Mouse (Mus musculus): ENCODE results near the gene Lrrc25. TPM values are rescaled to one million over a fixed set of nuclear protein-coding genes. Genes with fewer than 3 reads are reported as not detected.

Gene Lrrc25
- polyA plus RNA-seq, 1 experiment from 2014 or later = 1.1 TPM

Other genes starting within 250 kb of the Lrrc25 start
- gene Comp, start 242.6 kb upstream of the Lrrc25 start, polyA plus RNA-seq (2015; fragmentation: Nextera tagmentation; extraction: Ambion mirVana) = 0.51 and 0.75 TPM in 2 replicates
- 41.1 and 51.0 TPM in 2 replicates for gene Crtc1, start 176.6 kb upstream of the Lrrc25 start, polyA plus RNA-seq (2015; fragmentation: Nextera tagmentation; extraction: Ambion mirVana)
- 23.1 and 26.2 TPM in 2 replicates for gene Klhl26, start 139.2 kb upstream of the Lrrc25 start, polyA plus RNA-seq (2015; fragmentation: Nextera tagmentation; extraction: Ambion mirVana)
- 74.9 and 90.8 TPM in 2 replicates for gene Tmem59l, start 128.8 kb upstream of the Lrrc25 start, polyA plus RNA-seq (2015; fragmentation: Nextera tagmentation; extraction: Ambion mirVana)
- 6.1 and 8.2 TPM in 2 replicates for gene Crlf1, start 123.0 kb upstream of the Lrrc25 start, polyA plus RNA-seq (2015; fragmentation: Nextera tagmentation; extraction: Ambion mirVana)
- gene Rex1bd, start 109.4 kb upstream of the Lrrc25 start, polyA plus RNA-seq (2015; fragmentation: Nextera tagmentation; extraction: Ambion mirVana) = 149 and 157 TPM in 2 replicates
- 660 and 697 TPM in 2 replicates for gene Uba52, start 105.4 kb upstream of the Lrrc25 start, polyA plus RNA-seq (2015; fragmentation: Nextera tagmentation; extraction: Ambion mirVana)
- gene Fkbp8, start 88.4 kb upstream of the Lrrc25 start, polyA plus RNA-seq (2015; fragmentation: Nextera tagmentation; extraction: Ambion mirVana) = 402 and 462 TPM in 2 replicates
- 45.5 and 45.9 TPM in 2 replicates for gene Kxd1, start 88.2 kb upstream of the Lrrc25 start, polyA plus RNA-seq (2015; fragmentation: Nextera tagmentation; extraction: Ambion mirVana)
- gene Ell, start 76.7 kb upstream of the Lrrc25 start, polyA plus RNA-seq (2015; fragmentation: Nextera tagmentation; extraction: Ambion mirVana) = 17.1 and 18.9 TPM in 2 replicates
- gene Isyna1, start 21.8 kb upstream of the Lrrc25 start, polyA plus RNA-seq (2015; fragmentation: Nextera tagmentation; extraction: Ambion mirVana) = 116 and 141 TPM in 2 replicates
- gene Ssbp4, start 7.3 kb upstream of the Lrrc25 start, polyA plus RNA-seq (2015; fragmentation: Nextera tagmentation; extraction: Ambion mirVana) = 100 and 121 TPM in 2 replicates
- 0.20 TPM in 1 of 2 replicates, not detected in the other for gene Gdf15, start 16.3 kb downstream of the Lrrc25 start, polyA plus RNA-seq (2015; fragmentation: Nextera tagmentation; extraction: Ambion mirVana)
- gene Pgpep1, start 44.2 kb downstream of the Lrrc25 start, polyA plus RNA-seq (2015; fragmentation: Nextera tagmentation; extraction: Ambion mirVana) = 60.3 and 65.7 TPM in 2 replicates
- gene Lsm4, start 57.1 kb downstream of the Lrrc25 start, polyA plus RNA-seq (2015; fragmentation: Nextera tagmentation; extraction: Ambion mirVana) = 166 and 168 TPM in 2 replicates
- gene Jund, start 82.8 kb downstream of the Lrrc25 start, polyA plus RNA-seq (2015; fragmentation: Nextera tagmentation; extraction: Ambion mirVana) = 54.6 and 57.7 TPM in 2 replicates
- 0.11 and 0.14 TPM in 2 replicates for gene Iqcn, start 87.3 kb downstream of the Lrrc25 start, polyA plus RNA-seq (2015; fragmentation: Nextera tagmentation; extraction: Ambion mirVana)
- not detected in 2 replicates for gene Gm3336, start 102.4 kb downstream of the Lrrc25 start, polyA plus RNA-seq (2015; fragmentation: Nextera tagmentation; extraction: Ambion mirVana)
- 0.12 and 0.54 TPM in 2 replicates for gene Pde4c, start 107.6 kb downstream of the Lrrc25 start, polyA plus RNA-seq (2015; fragmentation: Nextera tagmentation; extraction: Ambion mirVana)
- 350 and 395 TPM in 2 replicates for gene Rab3a, start 138.5 kb downstream of the Lrrc25 start, polyA plus RNA-seq (2015; fragmentation: Nextera tagmentation; extraction: Ambion mirVana)
- gene Mpv17l2, start 144.8 kb downstream of the Lrrc25 start, polyA plus RNA-seq (2015; fragmentation: Nextera tagmentation; extraction: Ambion mirVana) = 49.3 and 49.8 TPM in 2 replicates
- 145 and 149 TPM in 2 replicates for gene Pik3r2, start 160.6 kb downstream of the Lrrc25 start, polyA plus RNA-seq (2015; fragmentation: Nextera tagmentation; extraction: Ambion mirVana)
- 22.5 and 30.8 TPM in 2 replicates for gene Mast3, start 188.9 kb downstream of the Lrrc25 start, polyA plus RNA-seq (2015; fragmentation: Nextera tagmentation; extraction: Ambion mirVana)
- gene Il12rb1, start 192.3 kb downstream of the Lrrc25 start, polyA plus RNA-seq (2015; fragmentation: Nextera tagmentation; extraction: Ambion mirVana) = 0.08 and 0.09 TPM in 2 replicates
- 7.4 and 8.3 TPM in 2 replicates for gene Arrdc2, start 223.6 kb downstream of the Lrrc25 start, polyA plus RNA-seq (2015; fragmentation: Nextera tagmentation; extraction: Ambion mirVana)
- 11.2 and 13.4 TPM in 2 replicates for gene Kcnn1, start 247.1 kb downstream of the Lrrc25 start, polyA plus RNA-seq (2015; fragmentation: Nextera tagmentation; extraction: Ambion mirVana)

All from forebrain, embryonic 16.5 days (tissue).